Mouse (Mus musculus) gastrocnemius, adult 8-10 months (tissue): ENCODE measurements at regions not wholly inside any gene's neighbourhood (a gene's known extent, or its start where the extent isn't known, plus 50 kb on each side); places are given as distances from the start of the nearest gene placed in this dataset.

Experiments
- DNase-seq, 2 experiments: peaks; one replicate each; pipeline ENCODE4 v3.0.0; 2022; ENCODE audit warnings: low spot score in 2 of 2

- no peak for DNase-seq
Measured at GRCm38 (mm10) chr8:92427801-92428200, 70.4 kb downstream of the Irx5 start.

GRCm38 (mm10) chr8:92437075-92437663 lies 79.7 kb downstream of the Irx5 start:
- no peak for DNase-seq

- DNase-seq: no peak
Measured at GRCm38 (mm10) chr8:92438294-92438693, 80.9 kb downstream of the Irx5 start.

GRCm38 (mm10) chr8:92439713-92440436 lies 82.5 kb downstream of the Irx5 start:
- no peak for DNase-seq

- no peak for DNase-seq
Measured at GRCm38 (mm10) chr8:92442086-92442485, 84.7 kb downstream of the Irx5 start.

GRCm38 (mm10) chr8:92459291-92459690 lies 101.9 kb downstream of the Irx5 start:
- DNase-seq: no peak

GRCm38 (mm10) chr8:92460129-92460953 lies 102.9 kb downstream of the Irx5 start:
- DNase-seq: no peak

GRCm38 (mm10) chr8:92469141-92470000 lies 111.9 kb downstream of the Irx5 start:
- no peak for DNase-seq

GRCm38 (mm10) chr8:92472257-92472656 lies 114.8 kb downstream of the Irx5 start:
- no peak for DNase-seq

- DNase-seq: no peak
Measured at GRCm38 (mm10) chr8:92472817-92473216, 115.4 kb downstream of the Irx5 start.

GRCm38 (mm10) chr8:92482393-92482792 lies 125.0 kb downstream of the Irx5 start:
- DNase-seq: no peak

- DNase-seq: no peak
Measured at GRCm38 (mm10) chr8:92483055-92483765, 125.8 kb downstream of the Irx5 start.

- DNase-seq: no peak
Measured at GRCm38 (mm10) chr8:92488526-92489159, 131.2 kb downstream of the Irx5 start.

- no peak for DNase-seq
Measured at GRCm38 (mm10) chr8:92491533-92491932, 134.1 kb downstream of the Irx5 start.

- peak in 1 of 2 experiments; percentile 26 for DNase-seq
Measured at GRCm38 (mm10) chr8:92493403-92493802, 136.0 kb downstream of the Irx5 start.

GRCm38 (mm10) chr8:92505552-92506281 lies 148.3 kb downstream of the Irx5 start:
- DNase-seq: no peak

GRCm38 (mm10) chr8:92506436-92506835 lies 149.0 kb downstream of the Irx5 start:
- no peak for DNase-seq

- no peak for DNase-seq
Measured at GRCm38 (mm10) chr8:92506906-92507305, 149.5 kb downstream of the Irx5 start.

- no peak for DNase-seq
Measured at GRCm38 (mm10) chr8:92515385-92515784, 158.0 kb downstream of the Irx5 start.

- no peak for DNase-seq
Measured at GRCm38 (mm10) chr8:92518031-92518430, 156.1 kb upstream of the Irx6 start.
